Mouse (Mus musculus): ENCODE results near the gene Lrrc15. TPM values are rescaled to one million over a fixed set of nuclear protein-coding genes. Genes with fewer than 3 reads are reported as not detected.
A peak's percentile ranks its signal among the peaks of the same experiment; 100 is the strongest.

The Lrrc15 gene
- polyA plus RNA-seq, 1 experiment, result 0.11 TPM

DNA sequence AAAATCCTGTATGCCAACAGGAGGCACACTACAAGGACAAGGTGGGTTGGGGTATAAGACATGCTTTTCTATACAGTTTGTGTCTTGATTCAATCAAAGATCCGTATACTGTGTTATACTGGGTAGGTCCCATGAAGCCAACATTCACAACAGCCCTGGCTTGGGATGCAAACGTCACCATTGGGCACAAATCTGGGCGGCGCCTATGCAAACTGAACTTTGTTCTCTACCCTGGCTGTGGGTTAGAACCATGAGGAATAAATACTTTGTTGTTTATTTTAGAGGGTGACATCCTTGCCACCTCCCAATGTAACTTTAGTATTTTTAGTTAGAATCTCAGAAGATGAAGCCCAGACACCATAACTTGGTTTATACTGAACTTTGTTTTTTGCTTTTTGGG is 29.7 kb downstream of the Lrrc15 start:
- TF ChIP-seq GATA1 (IDR thresholded peaks at IDR 0.05; ENCODE audit: borderline replicate concordance, low read length) (no peak), FLI1 (IDR thresholded peaks at IDR 0.05; ENCODE audit: low read length) (no peak)
- H3K4me1 ChIP-seq, result peaks cover 44% of the 10 kb centered on the region
- no peaks in the 10 kb centered on the region for H3K9me3 ChIP-seq
- peaks cover 31% of the 10 kb centered on the region for H3K27me3 ChIP-seq (replicated peaks)
- H3K36me3 ChIP-seq (replicated peaks; ENCODE audit: low read length), result no peaks in the 10 kb centered on the region
- no peak overlapping the region for H3K4me3 ChIP-seq (replicated peaks)

GRCm38 (mm10) chr16:30252003-30252418 is 31.0 kb downstream of the Lrrc15 start:
- Histone ChIP-seq H3K4me1 (peaks cover 33% of the 10 kb centered on the region), H3K27me3 (replicated peaks) (peaks cover 34% of the 10 kb centered on the region), H3K4me3 (replicated peaks) (peak overlapping the region; percentile 91), H3K36me3 (replicated peaks; ENCODE audit: low read length) (no peaks in the 10 kb centered on the region), H3K9me3 (peaks cover 2% of the 10 kb centered on the region; the same call in 1 of the 2 replicates)
- TF ChIP-seq FLI1 (IDR thresholded peaks at IDR 0.05; ENCODE audit: low read length) (no peak), GATA1 (IDR thresholded peaks at IDR 0.05; ENCODE audit: borderline replicate concordance, low read length) (no peak)

DNA sequence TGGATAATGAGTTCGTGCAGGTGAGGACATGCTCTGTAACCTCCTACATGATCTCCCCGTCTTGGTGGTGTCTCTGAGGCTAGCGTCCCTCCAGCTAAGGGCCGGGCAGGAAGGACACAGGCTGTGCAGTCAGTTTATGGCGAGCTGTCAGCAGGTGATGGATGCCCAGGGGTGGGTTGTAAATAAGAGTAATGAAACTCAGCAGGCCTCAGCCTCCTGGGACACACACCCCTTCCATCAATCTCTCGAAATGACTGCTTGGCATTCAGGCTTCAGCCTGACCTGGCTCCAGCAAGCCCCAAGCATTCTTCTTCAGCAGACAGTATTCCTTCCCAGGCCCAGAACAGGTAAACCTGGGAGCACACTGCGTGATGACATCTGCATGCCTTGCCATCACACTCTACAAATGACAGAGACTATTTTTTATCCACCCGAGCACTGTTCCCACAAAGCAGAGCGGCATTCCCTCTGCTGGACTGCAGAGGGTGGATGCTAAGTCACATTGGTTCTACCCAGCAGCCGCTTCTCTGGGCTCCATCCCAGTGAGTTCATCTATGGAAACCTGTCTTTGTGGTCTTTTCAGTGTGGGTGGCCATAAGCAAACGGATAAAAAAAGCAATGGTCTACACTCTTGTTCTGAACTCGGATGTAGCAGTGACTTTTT is 38.9 kb downstream of the Lrrc15 start:
- TF ChIP-seq GATA1 (IDR thresholded peaks at IDR 0.05; ENCODE audit: borderline replicate concordance, low read length) (no peak), FLI1 (IDR thresholded peaks at IDR 0.05; ENCODE audit: low read length) (no peak)

DNA sequence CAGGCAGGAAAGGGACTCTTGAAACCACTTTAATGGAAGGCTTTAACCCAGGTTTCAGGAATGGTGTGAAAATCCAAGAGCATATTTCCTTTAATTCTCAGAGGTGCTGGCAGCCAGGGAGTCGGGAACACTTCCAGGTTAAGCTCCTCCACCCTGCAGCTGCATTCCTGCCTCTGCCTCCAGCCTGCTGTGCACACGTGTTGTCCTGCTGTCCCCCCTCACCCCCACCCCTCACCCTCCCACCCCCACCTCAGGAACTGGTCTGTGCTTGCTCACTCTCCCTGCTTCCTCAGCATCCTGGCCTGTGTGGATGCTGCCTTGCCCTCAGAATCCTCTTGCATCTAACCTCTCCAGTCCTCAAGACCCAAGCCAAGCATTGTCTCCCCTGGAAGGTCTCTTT is 41.4 kb downstream of the Lrrc15 start:
- no peak for TF ChIP-seq FLI1 (IDR thresholded peaks at IDR 0.05; ENCODE audit: low read length)
- no peak for TF ChIP-seq GATA1 (IDR thresholded peaks at IDR 0.05; ENCODE audit: borderline replicate concordance, low read length)
- H3K9me3 ChIP-seq, result peaks cover 30% of the 10 kb centered on the region
- peaks cover 52% of the 10 kb centered on the region for H3K27me3 ChIP-seq (replicated peaks)
- H3K36me3 ChIP-seq (replicated peaks; ENCODE audit: low read length), result no peaks in the 10 kb centered on the region
- H3K4me1 ChIP-seq, result peaks cover 44% of the 10 kb centered on the region
- H3K4me3 ChIP-seq (replicated peaks), result no peak overlapping the region

More for the DNA sequence above, 38.9 kb downstream of the Lrrc15 start:
- Histone ChIP-seq H3K9me3 (peaks cover 36% of the 10 kb centered on the region), H3K36me3 (replicated peaks; ENCODE audit: low read length) (no peaks in the 10 kb centered on the region), H3K4me1 (peaks cover 30% of the 10 kb centered on the region), H3K27me3 (replicated peaks) (peaks cover 45% of the 10 kb centered on the region), H3K4me3 (replicated peaks) (peak overlapping the region; percentile 42)

- Histone ChIP-seq H3K4me3 (replicated peaks) (no peak overlapping the region), H3K9me3 (peaks cover 8% of the 10 kb centered on the region), H3K4me1 (peaks cover 71% of the 10 kb centered on the region), H3K27me3 (replicated peaks) (peaks cover 59% of the 10 kb centered on the region), H3K36me3 (replicated peaks; ENCODE audit: low read length) (no peaks in the 10 kb centered on the region)
- TF ChIP-seq FLI1 (IDR thresholded peaks at IDR 0.05; ENCODE audit: low read length), result no peak
- no peak for TF ChIP-seq GATA1 (IDR thresholded peaks at IDR 0.05; ENCODE audit: borderline replicate concordance, low read length)
Observed at GRCm38 (mm10) chr16:30238791-30239190, 44.3 kb downstream of the Lrrc15 start.

- peak overlapping the region; percentile 93 for H3K4me3 ChIP-seq (replicated peaks)
- peaks cover 43% of the 10 kb centered on the region for H3K27me3 ChIP-seq (replicated peaks)
- TF ChIP-seq GATA1 (IDR thresholded peaks at IDR 0.05; ENCODE audit: borderline replicate concordance, low read length) (no peak), FLI1 (IDR thresholded peaks at IDR 0.05; ENCODE audit: low read length) (no peak)
Observed at GRCm38 (mm10) chr16:30236091-30236699, 46.9 kb downstream of the Lrrc15 start.

DNA sequence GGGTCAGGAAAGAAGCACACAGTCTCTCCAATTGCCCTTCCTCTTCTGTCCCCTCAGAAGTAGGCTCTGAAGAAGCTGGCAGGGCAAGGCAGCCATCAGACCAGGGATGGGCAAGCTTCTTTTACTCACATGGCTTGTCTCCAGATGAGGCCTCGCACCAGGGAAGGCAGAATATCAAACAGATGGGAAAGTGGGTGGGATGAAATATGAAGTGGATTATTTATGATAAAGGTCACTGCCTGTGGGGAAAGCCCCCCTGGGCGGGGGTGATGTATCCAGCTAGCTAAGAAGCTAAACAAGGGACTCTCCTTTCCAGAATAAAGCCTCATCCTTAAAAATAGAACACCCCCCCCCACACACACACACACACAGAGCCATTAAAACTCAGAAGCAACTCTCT is 47.5 kb downstream of the Lrrc15 start:
- no peaks in the 10 kb centered on the region for H3K36me3 ChIP-seq (replicated peaks; ENCODE audit: low read length)

More at GRCm38 (mm10) chr16:30236091-30236699, 46.9 kb downstream of the Lrrc15 start:
- Histone ChIP-seq H3K9me3 (peaks cover 4% of the 10 kb centered on the region), H3K36me3 (replicated peaks; ENCODE audit: low read length) (no peaks in the 10 kb centered on the region), H3K4me1 (peaks cover 71% of the 10 kb centered on the region)

GRCm38 (mm10) chr16:30234636-30235546 is 48.2 kb downstream of the Lrrc15 start:
- TF ChIP-seq FLI1 (IDR thresholded peaks at IDR 0.05; ENCODE audit: low read length) (no peak), GATA1 (IDR thresholded peaks at IDR 0.05; ENCODE audit: borderline replicate concordance, low read length) (no peak)
- peaks cover 71% of the 10 kb centered on the region for H3K4me1 ChIP-seq
- peaks cover 37% of the 10 kb centered on the region for H3K27me3 ChIP-seq (replicated peaks)

More for the DNA sequence above, 47.5 kb downstream of the Lrrc15 start:
- H3K4me1 ChIP-seq, result peaks cover 71% of the 10 kb centered on the region
- H3K9me3 ChIP-seq, result no peaks in the 10 kb centered on the region
- peak overlapping the region; percentile 93 for H3K4me3 ChIP-seq (replicated peaks)
- peaks cover 39% of the 10 kb centered on the region for H3K27me3 ChIP-seq (replicated peaks)
- no peak for TF ChIP-seq GATA1 (IDR thresholded peaks at IDR 0.05; ENCODE audit: borderline replicate concordance, low read length)
- no peak for TF ChIP-seq FLI1 (IDR thresholded peaks at IDR 0.05; ENCODE audit: low read length)

DNA sequence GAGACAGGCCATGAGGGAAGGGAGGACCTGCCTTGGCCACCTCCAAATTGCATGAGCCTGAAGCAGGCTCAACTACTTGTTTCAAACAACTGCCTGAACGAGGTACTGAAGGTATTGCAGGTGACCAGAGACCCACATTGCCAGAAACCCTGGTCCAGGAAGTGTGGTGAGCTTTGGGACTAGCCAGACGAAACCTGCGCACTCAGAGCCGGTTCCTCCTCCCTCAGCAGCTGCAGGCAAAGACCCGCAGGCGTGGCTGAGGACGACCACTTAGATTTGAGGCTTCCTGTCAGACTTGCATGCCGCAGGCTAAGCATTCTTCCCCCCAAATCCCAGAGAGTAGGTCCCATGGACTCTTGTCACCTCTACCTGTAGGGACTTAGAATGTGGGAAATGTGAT is 49.0 kb downstream of the Lrrc15 start:
- peaks cover 6% of the 10 kb centered on the region for H3K9me3 ChIP-seq
- peaks cover 34% of the 10 kb centered on the region for H3K27me3 ChIP-seq (replicated peaks)
- peaks cover 69% of the 10 kb centered on the region for H3K4me1 ChIP-seq
- TF ChIP-seq GATA1 (IDR thresholded peaks at IDR 0.05; ENCODE audit: borderline replicate concordance, low read length) (no peak), FLI1 (IDR thresholded peaks at IDR 0.05; ENCODE audit: low read length) (no peak)
- peak overlapping the region; percentile 18 for H3K4me3 ChIP-seq (replicated peaks)
- peaks cover 2% of the 10 kb centered on the region for H3K36me3 ChIP-seq (replicated peaks; ENCODE audit: low read length)

More at GRCm38 (mm10) chr16:30234636-30235546, 48.2 kb downstream of the Lrrc15 start:
- H3K36me3 ChIP-seq (replicated peaks; ENCODE audit: low read length), result no peaks in the 10 kb centered on the region
- H3K9me3 ChIP-seq, result peaks cover under 1% of the 10 kb centered on the region
- peak overlapping the region; percentile 47 for H3K4me3 ChIP-seq (replicated peaks)

Measured in megakaryocyte, embryonic 14.5 days (primary cell).